Mouse (Mus musculus): Measurements from ENCODE around the gene Atl1. TPM values are rescaled to one million over a fixed set of nuclear protein-coding genes. Genes with fewer than 3 reads are reported as not detected.

Atl1 gene
- polyA plus RNA-seq, 1 experiment from 2014 or later, result 2.9 TPM

GRCm38 (mm10) chr12:69941655-69942329 is 49.4 kb downstream of the Atl1 start:
- no peaks in the 10 kb centered on the region for H3K36me3 ChIP-seq (ENCODE audit: insufficient read depth, low read length)
- TF ChIP-seq CTCF (IDR thresholded peaks at IDR 0.05) (no peak), EP300 (IDR thresholded peaks at IDR 0.05) (no peak)
- no peak overlapping the region for H3K4me3 ChIP-seq (ENCODE audit: low read depth, low read length)
- H3K4me2 ChIP-seq (replicated peaks; ENCODE audit: low read depth, low read length), result no peak overlapping the region
- H3K9ac ChIP-seq (replicated peaks; ENCODE audit: low read depth), result no peak overlapping the region
- 41% methylated on average over 1 of the region's 1 CpGs for WGBS
- no peaks in the 10 kb centered on the region; the same call in 1 of the 2 replicates for H3K4me1 ChIP-seq (ENCODE audit: insufficient read depth, low read depth, low read length)
- DNase-seq (ENCODE audit: low spot score) (no peak), ATAC-seq (no peak)
- H3K27ac ChIP-seq (ENCODE audit: low read length), result no peak overlapping the region
- no peaks in the 10 kb centered on the region for H3K27me3 ChIP-seq (replicated peaks; ENCODE audit: insufficient read depth, low read length)
- no peaks in the 10 kb centered on the region for H3K9me3 ChIP-seq (ENCODE audit: low read length)

GRCm38 (mm10) chr12:69945861-69946260 is 53.4 kb downstream of the Atl1 start:
- Histone ChIP-seq H3K27ac (ENCODE audit: low read length) (no peak overlapping the region), H3K4me1 (ENCODE audit: insufficient read depth, low read depth, low read length) (no peaks in the 10 kb centered on the region; the same call in 1 of the 2 replicates), H3K27me3 (replicated peaks; ENCODE audit: insufficient read depth, low read length) (no peaks in the 10 kb centered on the region), H3K4me3 (ENCODE audit: low read depth, low read length) (no peak overlapping the region), H3K36me3 (ENCODE audit: insufficient read depth, low read length) (no peaks in the 10 kb centered on the region), H3K4me2 (replicated peaks; ENCODE audit: low read depth, low read length) (no peak overlapping the region), H3K9me3 (ENCODE audit: low read length) (no peaks in the 10 kb centered on the region), H3K9ac (replicated peaks; ENCODE audit: low read depth) (no peak overlapping the region)
- WGBS, result 77% methylated on average over 5 of the region's 5 CpGs
- ATAC-seq (no peak), DNase-seq (ENCODE audit: low spot score) (no peak)
- TF ChIP-seq CTCF (IDR thresholded peaks at IDR 0.05) (no peak), EP300 (IDR thresholded peaks at IDR 0.05) (no peak)

GRCm38 (mm10) chr12:69947502-69947901 is 55.1 kb downstream of the Atl1 start:
- WGBS, result 40% methylated on average over 3 of the region's 3 CpGs
- no peak overlapping the region for H3K9ac ChIP-seq (replicated peaks; ENCODE audit: low read depth)

GRCm38 (mm10) chr12:69957378-69957777 is 65.0 kb downstream of the Atl1 start:
- Histone ChIP-seq H3K27ac (ENCODE audit: low read length) (no peak overlapping the region), H3K4me1 (ENCODE audit: insufficient read depth, low read depth, low read length) (no peaks in the 10 kb centered on the region), H3K4me2 (replicated peaks; ENCODE audit: low read depth, low read length) (no peak overlapping the region), H3K9me3 (ENCODE audit: low read length) (no peaks in the 10 kb centered on the region), H3K27me3 (replicated peaks; ENCODE audit: insufficient read depth, low read length) (no peaks in the 10 kb centered on the region), H3K36me3 (ENCODE audit: insufficient read depth, low read length) (peaks cover 6% of the 10 kb centered on the region; the same call in 1 of the 2 replicates), H3K9ac (replicated peaks; ENCODE audit: low read depth) (no peak overlapping the region), H3K4me3 (ENCODE audit: low read depth, low read length) (no peak overlapping the region)
- TF ChIP-seq EP300 (IDR thresholded peaks at IDR 0.05) (no peak), CTCF (IDR thresholded peaks at IDR 0.05) (no peak)
- DNase-seq (ENCODE audit: low spot score) (no peak), ATAC-seq (no peak)
- 68% methylated on average over 2 of the region's 2 CpGs for WGBS

More at GRCm38 (mm10) chr12:69947502-69947901, 55.1 kb downstream of the Atl1 start:
- Histone ChIP-seq H3K36me3 (ENCODE audit: insufficient read depth, low read length) (no peaks in the 10 kb centered on the region), H3K9me3 (ENCODE audit: low read length) (no peaks in the 10 kb centered on the region), H3K27ac (ENCODE audit: low read length) (no peak overlapping the region), H3K4me2 (replicated peaks; ENCODE audit: low read depth, low read length) (no peak overlapping the region), H3K27me3 (replicated peaks; ENCODE audit: insufficient read depth, low read length) (no peaks in the 10 kb centered on the region), H3K4me1 (ENCODE audit: insufficient read depth, low read depth, low read length) (no peaks in the 10 kb centered on the region), H3K4me3 (ENCODE audit: low read depth, low read length) (no peak overlapping the region)
- no peak for DNase-seq (ENCODE audit: low spot score)
- TF ChIP-seq CTCF (IDR thresholded peaks at IDR 0.05), result no peak
- no peak for TF ChIP-seq EP300 (IDR thresholded peaks at IDR 0.05)
- no peak for ATAC-seq

GRCm38 (mm10) chr12:69962468-69962867 is 70.1 kb downstream of the Atl1 start:
- H3K9ac ChIP-seq (replicated peaks; ENCODE audit: low read depth), result no peak overlapping the region
- peak; percentile 66 for DNase-seq (ENCODE audit: low spot score)
- H3K4me2 ChIP-seq (replicated peaks; ENCODE audit: low read depth, low read length), result no peak overlapping the region
- H3K36me3 ChIP-seq (ENCODE audit: insufficient read depth, low read length), result peaks cover 11% of the 10 kb centered on the region; the same call in 1 of the 2 replicates
- H3K4me1 ChIP-seq (ENCODE audit: insufficient read depth, low read depth, low read length), result no peaks in the 10 kb centered on the region
- no peak for TF ChIP-seq EP300 (IDR thresholded peaks at IDR 0.05)
- TF ChIP-seq CTCF (IDR thresholded peaks at IDR 0.05), result peak; percentile 87
- WGBS, result 52% methylated on average over 4 of the region's 4 CpGs
- no peaks in the 10 kb centered on the region for H3K27me3 ChIP-seq (replicated peaks; ENCODE audit: insufficient read depth, low read length)
- H3K4me3 ChIP-seq (ENCODE audit: low read depth, low read length), result no peak overlapping the region
- ATAC-seq, result peak; percentile 70
- no peaks in the 10 kb centered on the region for H3K9me3 ChIP-seq (ENCODE audit: low read length)
- H3K27ac ChIP-seq (ENCODE audit: low read length), result no peak overlapping the region

- 76% methylated on average over 6 of the region's 6 CpGs for WGBS
- ATAC-seq, result no peak
- Histone ChIP-seq H3K4me3 (ENCODE audit: low read depth, low read length) (no peak overlapping the region), H3K4me2 (replicated peaks; ENCODE audit: low read depth, low read length) (no peak overlapping the region), H3K9ac (replicated peaks; ENCODE audit: low read depth) (no peak overlapping the region), H3K4me1 (ENCODE audit: insufficient read depth, low read depth, low read length) (no peaks in the 10 kb centered on the region), H3K27ac (ENCODE audit: low read length) (no peak overlapping the region), H3K36me3 (ENCODE audit: insufficient read depth, low read length) (peaks cover 14% of the 10 kb centered on the region), H3K9me3 (ENCODE audit: low read length) (no peaks in the 10 kb centered on the region), H3K27me3 (replicated peaks; ENCODE audit: insufficient read depth, low read length) (no peaks in the 10 kb centered on the region)
- TF ChIP-seq CTCF (IDR thresholded peaks at IDR 0.05), result no peak
- TF ChIP-seq EP300 (IDR thresholded peaks at IDR 0.05), result no peak
- DNase-seq (ENCODE audit: low spot score), result no peak
These were observed 70.7 kb downstream of the Atl1 start for GRCm38 (mm10) chr12:69963141-69963540.

All from lung, postnatal 0 days (tissue).